Mouse (Mus musculus) forebrain, postnatal 0 days (tissue): ENCODE measurements at regions not wholly inside any gene's neighbourhood (a gene's known extent, or its start where the extent isn't known, plus 50 kb on each side); places are given as distances from the start of the nearest gene placed in this dataset.
A peak's percentile ranks its signal among the peaks of the same experiment; 100 is the strongest.

Experiments
- ATAC-seq: fragments of 200-750 bp; cut with Nextera tagmentation; 2 replicates; pipeline ENCODE4 v1.8.0; 2017; ENCODE audit warnings: mild to moderate bottlenecking, moderate library complexity
- DNase-seq: peaks from one replicate; pipeline ENCODE4 v3.0.0-alpha.2; 2015
- H3K27ac ChIP-seq: fragments of 300-500 bp; sonication (generic); 2 replicates; pipeline ENCODE4 v1.5.1; 2014; ENCODE audit warnings: low read depth, mild to moderate bottlenecking, antibody characterized with exemption, low read length, moderate library complexity, mixed read lengths
- H3K27me3 ChIP-seq: fragments of 300-500 bp; sonication (generic); 2 replicates; pipeline ENCODE4 v1.6.1; 2014; ENCODE audit warnings: mild to moderate bottlenecking, low read length, mixed read lengths; ENCODE audit not compliant: insufficient read depth
- H3K36me3 ChIP-seq: fragments of 300-500 bp; sonication (generic); 2 replicates; pipeline ENCODE4 v1.6.1; 2014; ENCODE audit warnings: mild to moderate bottlenecking, moderate library complexity; ENCODE audit not compliant: insufficient read depth
- H3K4me1 ChIP-seq: fragments of 300-500 bp; sonication (generic); 2 replicates; pipeline ENCODE4 v1.6.1; 2014; ENCODE audit warnings: antibody characterized with exemption; ENCODE audit not compliant: insufficient read depth
- H3K4me2 ChIP-seq: fragments of 300-500 bp; sonication (generic); 2 replicates; pipeline ENCODE4 v1.6.1; 2014; ENCODE audit warnings: low read depth, mild to moderate bottlenecking, moderate library complexity
- H3K4me3 ChIP-seq: fragments of 300-500 bp; sonication (generic); 2 replicates; pipeline ENCODE4 v1.5.1; 2014; ENCODE audit warnings: low read depth, low read length, mixed read lengths
- H3K9ac ChIP-seq: fragments of 300-500 bp; sonication (generic); 2 replicates; pipeline ENCODE4 v1.6.1; 2014; ENCODE audit warnings: mild to moderate bottlenecking
- H3K9me3 ChIP-seq: fragments of 300-500 bp; sonication (generic); 2 replicates; pipeline ENCODE4 v1.6.1; 2016; ENCODE audit warnings: low read length
- CTCF ChIP-seq: sonication (generic); IDR thresholded peaks from 2 replicates; pipeline ENCODE4 v1.5.1; 2016; ENCODE audit warnings: antibody characterized with exemption, control low read depth, low read depth
- WGBS: fragments of 180-500 bp; shearing (Covaris S2); extraction: QIAGEN DNeasy Blood & Tissue Kit; methylation state at CpG from one replicate; pipeline ENCODE4 v1.1.7; 2014; 5-methylcytosine and 5-hydroxymethylcytosine counted together

GRCm38 (mm10) chr1:42257801-42258593 is 437.6 kb upstream of the Pou3f3 start:
- Histone ChIP-seq H3K4me2 (peak overlapping the region; percentile 44), H3K4me3 (no peak overlapping the region), H3K27ac (peak overlapping the region; percentile 91), H3K27me3 (no peaks in the 10 kb centered on the region), H3K9me3 (no peaks in the 10 kb centered on the region), H3K9ac (peak overlapping the region; percentile 47), H3K36me3 (no peaks in the 10 kb centered on the region), H3K4me1 (peaks cover 36% of the 10 kb centered on the region)
- 8% methylated on average over 19 of the region's 19 CpGs for WGBS
- DNase-seq (peak; percentile 90), ATAC-seq (peak; percentile 85)
- no peak for TF ChIP-seq CTCF

- Histone ChIP-seq H3K4me2 (peak overlapping the region; percentile 44), H3K4me1 (peaks cover 36% of the 10 kb centered on the region), H3K9ac (peak overlapping the region; percentile 47), H3K27ac (peak overlapping the region; percentile 91), H3K36me3 (no peaks in the 10 kb centered on the region), H3K9me3 (no peaks in the 10 kb centered on the region), H3K4me3 (no peak overlapping the region), H3K27me3 (no peaks in the 10 kb centered on the region)
- ATAC-seq (no peak), DNase-seq (no peak)
- no peak for TF ChIP-seq CTCF
- 22% methylated on average over 4 of the region's 4 CpGs for WGBS
These were observed 437.0 kb upstream of the Pou3f3 start for GRCm38 (mm10) chr1:42258594-42258910.

GRCm38 (mm10) chr1:42259216-42259977 is 436.2 kb upstream of the Pou3f3 start:
- peak; percentile 17; the same call in 1 of the 2 replicates for ATAC-seq
- peak overlapping the region; percentile 47 for H3K9ac ChIP-seq

GRCm38 (mm10) chr1:42260033-42260925 is 435.3 kb upstream of the Pou3f3 start:
- Histone ChIP-seq H3K4me3 (peak overlapping the region; percentile 20), H3K27me3 (no peaks in the 10 kb centered on the region), H3K4me1 (peaks cover 36% of the 10 kb centered on the region), H3K9ac (peak overlapping the region; percentile 47), H3K9me3 (no peaks in the 10 kb centered on the region), H3K4me2 (peak overlapping the region; percentile 44), H3K27ac (peak overlapping the region; percentile 91), H3K36me3 (no peaks in the 10 kb centered on the region)
- no peak for TF ChIP-seq CTCF
- no peak for ATAC-seq
- WGBS, result 17% methylated on average over 9 of the region's 9 CpGs
- peak; percentile 68 for DNase-seq

More at GRCm38 (mm10) chr1:42259216-42259977, 436.2 kb upstream of the Pou3f3 start:
- Histone ChIP-seq H3K9me3 (no peaks in the 10 kb centered on the region), H3K27ac (peak overlapping the region; percentile 91), H3K4me2 (peak overlapping the region; percentile 44), H3K4me1 (peaks cover 36% of the 10 kb centered on the region), H3K27me3 (no peaks in the 10 kb centered on the region), H3K4me3 (peak overlapping the region; percentile 20), H3K36me3 (no peaks in the 10 kb centered on the region)
- no peak for TF ChIP-seq CTCF
- 15% methylated on average over 13 of the region's 13 CpGs for WGBS
- DNase-seq, result peak; percentile 75

- H3K9ac ChIP-seq, result peak overlapping the region; percentile 70
- 16% methylated on average over 3 of the region's 3 CpGs for WGBS
These were observed 434.5 kb upstream of the Pou3f3 start for GRCm38 (mm10) chr1:42261031-42261430.

GRCm38 (mm10) chr1:42261800-42262199 is 433.8 kb upstream of the Pou3f3 start:
- Histone ChIP-seq H3K36me3 (no peaks in the 10 kb centered on the region), H3K4me1 (peaks cover 30% of the 10 kb centered on the region), H3K4me3 (peak overlapping the region; percentile 41), H3K27me3 (no peaks in the 10 kb centered on the region), H3K4me2 (peak overlapping the region; percentile 65), H3K9ac (peak overlapping the region; percentile 70), H3K27ac (peak overlapping the region; percentile 91), H3K9me3 (no peaks in the 10 kb centered on the region)
- DNase-seq, result peak; percentile 71
- ATAC-seq, result no peak
- no peak for TF ChIP-seq CTCF
- WGBS, result 2% methylated on average over 13 of the region's 13 CpGs

More at GRCm38 (mm10) chr1:42261031-42261430, 434.5 kb upstream of the Pou3f3 start:
- TF ChIP-seq CTCF, result no peak
- Histone ChIP-seq H3K27me3 (no peaks in the 10 kb centered on the region), H3K9me3 (no peaks in the 10 kb centered on the region), H3K4me1 (peaks cover 36% of the 10 kb centered on the region), H3K4me3 (no peak overlapping the region; the same call in 1 of the 2 replicates), H3K36me3 (no peaks in the 10 kb centered on the region), H3K27ac (peak overlapping the region; percentile 91), H3K4me2 (peak overlapping the region; percentile 65)
- ATAC-seq (no peak), DNase-seq (peak; percentile 50)
